Mouse (Mus musculus) G1E (cell line): Measurements from ENCODE around the gene Zfp619.

Source experiments
- CTCF ChIP-seq: IDR thresholded peaks from 2 replicates; pipeline ENCODE4 v1.5.1; 2012; ENCODE audit warnings: low read depth, low read length, inconsistent platforms, mixed read lengths
- GATA1 ChIP-seq: IDR thresholded peaks from 2 replicates; pipeline ENCODE4 v1.6.1; 2012; ENCODE audit warnings: borderline replicate concordance, low read length, inconsistent platforms, mixed read lengths

DNA sequence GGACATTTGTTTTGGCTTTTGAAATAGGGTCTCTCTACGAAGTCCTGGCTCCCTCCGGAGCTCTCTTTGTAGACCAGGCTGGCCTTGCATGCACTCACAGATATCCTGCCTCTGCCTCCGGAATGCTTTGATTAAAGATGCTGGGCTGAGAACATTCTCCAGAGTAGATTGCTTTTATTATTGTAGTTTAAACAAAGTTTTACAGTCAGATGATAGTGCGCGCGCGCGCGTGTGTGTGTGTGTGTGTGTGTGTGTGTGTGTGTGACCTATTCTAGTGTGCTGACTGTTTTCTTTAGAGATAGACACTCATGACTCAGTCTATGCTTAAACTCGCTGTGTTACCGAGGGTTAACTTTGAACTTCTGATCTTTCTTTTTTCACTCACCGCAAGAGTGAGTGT lies 796 bp downstream of the Zfp619 start:
- TF ChIP-seq GATA1 (no peak), CTCF (no peak)
